In the genomic region with DNA sequence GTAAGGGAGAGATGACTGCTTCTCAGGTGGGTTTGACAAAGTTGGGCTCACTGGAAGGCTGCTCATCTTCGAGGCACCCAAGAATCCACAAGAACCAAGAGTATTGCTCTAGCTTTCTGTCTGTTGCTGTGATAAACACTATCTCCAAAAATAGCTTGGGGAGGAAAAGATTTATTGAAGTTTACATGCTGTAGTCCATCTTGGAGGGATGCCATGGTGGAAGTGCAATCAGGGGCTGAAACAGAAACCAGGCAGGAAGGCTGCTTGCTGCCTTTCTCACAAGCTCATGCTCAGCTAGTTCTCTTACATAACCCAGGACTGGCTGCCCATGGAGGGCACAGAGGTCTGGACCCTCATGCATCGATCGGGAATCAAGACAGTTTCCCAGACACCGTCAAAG, we compare ENCODE assay signal across 18 mouse cellular contexts.
DNase-seq lines count a peak whose midpoint lies in the region; ATAC-seq and TF ChIP-seq lines count a peak whose summit lies in the region.
"Had no signal": no experiment of that assay in that cellular context is flagged by ENCODE, and none has a peak within 500 bp of the region (broad histone marks: within the 10 kb centered on the region; RNA-seq: fewer than 3 reads in every experiment).

No protein-coding gene starts in this region.

- peak; percentile 70 for ATAC-seq in intestine, embryonic 16.5 days
- no peak for ATAC-seq in hindbrain, embryonic 13.5 days (ENCODE audit: low FRiP score)
- ATAC-seq in hindbrain, postnatal 0 days, result no peak
- ATAC-seq: forebrain, embryonic 16.5 days; midbrain, embryonic 15.5 days had no signal

- DNase-seq in kidney, adult 9 months, result peak; percentile 5
- DNase-seq in kidney, adult 8-10 months, result no peak
- peak; percentile 43 for DNase-seq in brain, adult 2 months (ENCODE audit: low read depth, low spot score)
- peak; percentile 40 for DNase-seq in lung, postnatal 36 days
- no peak for DNase-seq in right cerebral cortex, postnatal 36 days (ENCODE audit: low spot score in 2 of 2)
- no peak for DNase-seq in hindbrain, postnatal 0 days (ENCODE audit: low spot score)
- DNase-seq: cerebellum, adult 18-20 months; heart, postnatal 4 days; retina, postnatal 1 day; spleen, adult 18-20 months; thymus, postnatal 36 days had no signal

- WGBS in intestine, embryonic 16.5 days, result 57% methylated on average over 4 of the region's 4 CpGs
- 98% methylated on average over 4 of the region's 4 CpGs for WGBS in hindbrain, embryonic 13.5 days
- WGBS in hindbrain, postnatal 0 days, result 92% methylated on average over 4 of the region's 4 CpGs

- no peak overlapping the region for H3K9ac ChIP-seq in intestine, embryonic 16.5 days (ENCODE audit: low read depth, low read length)
- no peak overlapping the region for H3K9ac ChIP-seq in hindbrain, embryonic 13.5 days
- H3K9ac ChIP-seq in hindbrain, postnatal 0 days (replicated peaks; ENCODE audit: low read length), result no peak overlapping the region
- H3K9ac ChIP-seq: limb, embryonic 13.5 days; liver, embryonic 14.5 days; midbrain, embryonic 15.5 days had no signal

- TF ChIP-seq CTCF in hindbrain, postnatal 0 days (IDR thresholded peaks at IDR 0.05; ENCODE audit: low read depth), result no peak

- H3K4me1 ChIP-seq in intestine, embryonic 16.5 days (ENCODE audit: control insufficient read depth, insufficient read depth, low read length), result peaks cover 6% of the 10 kb centered on the region; the same call in 1 of the 2 replicates
- H3K4me1 ChIP-seq in hindbrain, embryonic 13.5 days (replicated peaks), result peaks cover 20% of the 10 kb centered on the region
- no peaks in the 10 kb centered on the region for H3K4me1 ChIP-seq in hindbrain, postnatal 0 days (ENCODE audit: insufficient read depth, low read length)
- H3K4me1 ChIP-seq: megakaryocyte, embryonic 14.5 days had no signal

- no peaks in the 10 kb centered on the region for H3K9me3 ChIP-seq in intestine, embryonic 16.5 days (ENCODE audit: control insufficient read depth, low read length)
- no peaks in the 10 kb centered on the region for H3K9me3 ChIP-seq in hindbrain, embryonic 13.5 days
- H3K9me3 ChIP-seq in hindbrain, postnatal 0 days (ENCODE audit: low read length), result no peaks in the 10 kb centered on the region
- H3K9me3 ChIP-seq: limb, embryonic 13.5 days; midbrain, embryonic 15.5 days had no signal

- H3K27me3 ChIP-seq in intestine, embryonic 16.5 days (replicated peaks; ENCODE audit: control insufficient read depth, insufficient read depth, low read length), result no peaks in the 10 kb centered on the region
- no peaks in the 10 kb centered on the region for H3K27me3 ChIP-seq in hindbrain, embryonic 13.5 days
- no peaks in the 10 kb centered on the region for H3K27me3 ChIP-seq in hindbrain, postnatal 0 days (ENCODE audit: insufficient read depth, low read length)
- H3K27me3 ChIP-seq: limb, embryonic 13.5 days; megakaryocyte, embryonic 14.5 days; midbrain, embryonic 15.5 days had no signal

- no peaks in the 10 kb centered on the region for H3K36me3 ChIP-seq in intestine, embryonic 16.5 days (ENCODE audit: control insufficient read depth, insufficient read depth, low read length)
- no peaks in the 10 kb centered on the region for H3K36me3 ChIP-seq in hindbrain, embryonic 13.5 days
- H3K36me3 ChIP-seq in hindbrain, postnatal 0 days (ENCODE audit: insufficient read depth, low read length), result no peaks in the 10 kb centered on the region
- H3K36me3 ChIP-seq: limb, embryonic 13.5 days; midbrain, embryonic 15.5 days had no signal

- H3K27ac ChIP-seq in intestine, embryonic 16.5 days (ENCODE audit: low read length), result peak overlapping the region; percentile 12
- no peak overlapping the region for H3K27ac ChIP-seq in hindbrain, embryonic 13.5 days
- H3K27ac ChIP-seq in hindbrain, postnatal 0 days, result no peak overlapping the region
- H3K27ac ChIP-seq: limb, embryonic 13.5 days; liver, embryonic 14.5 days; midbrain, embryonic 15.5 days had no signal

- H3K4me2 ChIP-seq in intestine, embryonic 16.5 days (ENCODE audit: low read depth, low read length), result no peak overlapping the region
- H3K4me2 ChIP-seq in hindbrain, embryonic 13.5 days, result no peak overlapping the region
- H3K4me2 ChIP-seq in hindbrain, postnatal 0 days (ENCODE audit: low read depth, low read length), result no peak overlapping the region
- H3K4me2 ChIP-seq: limb, embryonic 13.5 days; midbrain, embryonic 15.5 days had no signal

- no peak overlapping the region for H3K4me3 ChIP-seq in intestine, embryonic 16.5 days (ENCODE audit: low read length)
- no peak overlapping the region for H3K4me3 ChIP-seq in hindbrain, embryonic 13.5 days
- no peak overlapping the region for H3K4me3 ChIP-seq in hindbrain, postnatal 0 days (ENCODE audit: low read length)
- H3K4me3 ChIP-seq: limb, embryonic 13.5 days; megakaryocyte, embryonic 14.5 days; midbrain, embryonic 15.5 days had no signal

Comparison
In these comparisons a context has a peak if more than half of its experiments do, and no peak if none do; other contexts are left out.
1. DNase-seq: peak in kidney, adult 9 months (single experiment), brain, adult 2 months (single experiment) and lung, postnatal 36 days (single experiment); none in kidney, adult 8-10 months (0 of 2), right cerebral cortex, postnatal 36 days (0 of 2) and hindbrain, postnatal 0 days (single experiment).